Mouse (Mus musculus): ENCODE results near the gene Zfp61. TPM values are rescaled to one million over a fixed set of nuclear protein-coding genes. Genes with fewer than 3 reads are reported as not detected.
"Not testable (repeated sequence)": the region's sequence is repeated elsewhere in the genome, so short reads cannot be mapped to it uniquely, and the experiment has no call there.

Zfp61 gene
- total RNA-seq, 2 experiments from 2014 or later: 21.6 to 24.2 TPM

GRCm38 (mm10) chr7:24293061-24293851, 7.8 kb downstream of the Zfp61 start:
- Histone ChIP-seq H3K4me3 (no peak overlapping the region), H3K27ac (no peak overlapping the region; the same call in 1 of the 2 replicates)
- no peak for TF ChIP-seq CTCF (conservative IDR thresholded peaks at IDR 0.05)
- DNase-seq (ENCODE audit: low spot score in 2 of 2): peak; percentile 32 to 54

DNA sequence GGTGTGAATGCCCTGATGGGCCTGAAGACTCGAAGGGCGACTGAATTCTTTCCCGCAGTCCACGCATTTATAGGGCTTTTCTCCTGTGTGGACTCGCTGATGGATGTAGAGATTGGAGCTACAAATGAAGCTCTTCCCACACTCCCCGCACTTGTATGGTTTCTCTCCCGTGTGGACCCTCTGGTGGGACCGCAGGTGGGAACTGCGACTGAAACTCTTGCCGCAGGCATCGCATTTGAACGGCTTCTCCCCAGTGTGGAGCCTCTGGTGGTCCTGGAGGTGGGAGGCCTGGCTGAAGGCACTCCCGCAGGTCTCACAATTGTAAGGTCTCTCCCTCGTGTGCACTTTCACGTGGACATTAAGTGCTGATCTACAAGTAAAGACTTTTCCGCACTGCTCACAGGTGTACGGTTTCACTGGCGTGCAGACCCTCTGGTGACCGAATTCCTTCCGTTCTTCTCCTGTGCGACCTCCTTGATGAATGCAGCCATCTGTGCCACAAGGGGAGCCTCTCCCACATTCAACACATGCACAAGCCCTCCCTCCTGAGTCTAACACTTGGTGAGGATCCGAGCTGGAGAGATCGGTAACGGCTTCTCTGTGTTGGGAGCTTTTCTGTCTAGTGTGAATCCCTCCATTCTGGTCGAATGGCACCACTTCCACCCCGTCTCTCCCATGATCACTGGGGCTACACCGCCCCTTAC, 9.5 kb downstream of the Zfp61 start:
- Histone ChIP-seq H3K27ac (no peak overlapping the region), H3K4me3 (no peak overlapping the region)
- TF ChIP-seq CTCF (conservative IDR thresholded peaks at IDR 0.05): no peak
- DNase-seq (ENCODE audit: low spot score in 2 of 2): no peak

DNA sequence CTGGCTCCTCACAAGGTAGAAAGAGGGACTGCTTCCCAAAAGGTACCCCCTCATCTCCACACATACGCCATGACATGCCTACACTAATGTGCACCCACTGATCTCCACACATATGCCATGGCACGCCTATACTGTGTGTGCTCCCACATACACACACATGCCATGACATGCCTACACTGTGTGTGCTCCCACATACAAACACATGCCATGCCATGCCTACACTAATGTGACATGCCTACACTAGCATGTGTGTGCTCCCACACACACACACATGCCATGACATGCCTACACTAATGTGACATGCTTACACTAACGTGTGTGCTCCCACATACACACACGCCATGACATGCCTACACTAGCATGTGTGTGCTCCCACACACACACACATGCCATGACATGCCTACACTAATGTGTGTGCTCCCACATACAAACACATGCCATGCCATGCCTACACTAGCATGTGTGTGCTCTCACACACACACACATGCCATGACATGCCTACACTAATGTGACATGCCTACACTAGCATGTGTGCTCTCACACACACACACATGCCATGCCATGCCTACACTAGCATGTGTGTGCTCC, 10.8 kb downstream of the Zfp61 start:
- H3K27ac ChIP-seq: no peak overlapping the region
- H3K4me3 ChIP-seq: no peak overlapping the region
- DNase-seq (ENCODE audit: low spot score in 2 of 2): no peak
- no peak for TF ChIP-seq CTCF (conservative IDR thresholded peaks at IDR 0.05)

- H3K4me3 ChIP-seq: no peak overlapping the region
- peak; percentile 58 to 62 for DNase-seq (ENCODE audit: low spot score in 2 of 2)
- TF ChIP-seq CTCF (conservative IDR thresholded peaks at IDR 0.05): no peak
Observed at GRCm38 (mm10) chr7:24288512-24288911, 12.5 kb downstream of the Zfp61 start.

DNA sequence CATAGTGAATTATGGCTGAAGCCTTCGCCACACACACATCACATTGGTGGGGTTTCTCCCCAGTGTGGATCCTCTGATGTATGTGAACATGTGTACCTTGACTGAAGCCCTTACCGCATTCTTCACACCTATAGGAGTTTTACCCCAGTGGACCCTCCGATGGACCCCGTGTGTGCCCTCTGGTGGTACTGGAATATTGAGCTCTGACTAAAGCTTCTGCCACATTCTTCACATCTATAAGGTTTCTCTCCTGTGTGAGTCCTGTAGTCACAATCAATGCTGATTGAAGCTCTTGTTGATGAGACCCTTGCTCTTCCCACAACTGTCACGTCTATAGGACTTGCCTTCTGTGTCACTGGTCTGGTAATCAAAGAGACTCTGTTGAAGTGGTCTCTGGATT, 13.4 kb downstream of the Zfp61 start:
- Histone ChIP-seq H3K4me3 (no peak overlapping the region), H3K27ac (no peak overlapping the region)
- no peak for DNase-seq (ENCODE audit: low spot score in 2 of 2)
- peak; percentile 58 for TF ChIP-seq CTCF (conservative IDR thresholded peaks at IDR 0.05)

More at GRCm38 (mm10) chr7:24288512-24288911, 12.5 kb downstream of the Zfp61 start:
- H3K27ac ChIP-seq: peak overlapping the region; percentile 57; the same call in 1 of the 2 replicates

DNA sequence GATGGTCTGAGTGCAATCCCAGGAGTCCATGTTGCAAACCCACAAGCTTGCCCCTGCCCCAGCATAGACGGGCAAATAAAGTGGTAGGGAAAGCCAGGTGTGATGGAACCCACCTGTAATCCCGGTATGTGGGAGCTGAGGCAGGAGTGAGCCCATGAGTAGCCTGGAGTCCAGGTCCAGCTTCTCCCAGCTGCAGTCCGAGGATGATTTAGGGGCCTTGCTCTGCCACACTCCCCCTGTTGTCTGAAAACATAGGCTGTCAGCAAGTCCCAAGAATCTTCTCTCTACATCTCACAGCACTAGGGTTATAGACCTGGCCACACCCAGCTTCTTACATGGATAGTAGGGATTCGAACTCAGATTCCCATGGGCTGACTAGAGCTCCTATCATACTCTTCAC, 14.1 kb downstream of the Zfp61 start:
- H3K27ac ChIP-seq: no peak overlapping the region
- no peak for TF ChIP-seq CTCF (conservative IDR thresholded peaks at IDR 0.05)
- no peak for DNase-seq (ENCODE audit: low spot score in 2 of 2)
- no peak overlapping the region for H3K4me3 ChIP-seq

- DNase-seq (ENCODE audit: low spot score in 2 of 2): no peak
- H3K27ac ChIP-seq: no peak overlapping the region
- H3K4me3 ChIP-seq: no peak overlapping the region
- TF ChIP-seq CTCF (conservative IDR thresholded peaks at IDR 0.05): peak; percentile 60
Observed at GRCm38 (mm10) chr7:24286090-24286489, 14.9 kb downstream of the Zfp61 start.

DNA sequence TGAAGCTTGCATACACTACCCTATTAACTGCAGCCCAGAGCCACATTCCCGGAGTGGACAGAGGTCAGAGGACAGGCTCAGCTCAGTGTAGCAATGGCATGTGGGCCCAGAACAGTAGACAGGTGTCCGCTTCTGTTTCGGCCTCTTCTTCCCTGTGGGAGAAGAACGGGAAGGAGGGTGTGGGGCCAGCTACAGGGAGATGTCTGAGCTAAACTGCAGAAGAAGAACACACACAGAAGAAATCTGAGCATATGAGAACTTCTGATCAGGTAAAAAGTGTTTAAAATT, 20.2 kb downstream of the Zfp61 start:
- H3K27ac ChIP-seq: no peak overlapping the region
- no peak overlapping the region for H3K4me3 ChIP-seq
- DNase-seq (ENCODE audit: low spot score in 2 of 2): no peak
- TF ChIP-seq CTCF (conservative IDR thresholded peaks at IDR 0.05): no peak

DNA sequence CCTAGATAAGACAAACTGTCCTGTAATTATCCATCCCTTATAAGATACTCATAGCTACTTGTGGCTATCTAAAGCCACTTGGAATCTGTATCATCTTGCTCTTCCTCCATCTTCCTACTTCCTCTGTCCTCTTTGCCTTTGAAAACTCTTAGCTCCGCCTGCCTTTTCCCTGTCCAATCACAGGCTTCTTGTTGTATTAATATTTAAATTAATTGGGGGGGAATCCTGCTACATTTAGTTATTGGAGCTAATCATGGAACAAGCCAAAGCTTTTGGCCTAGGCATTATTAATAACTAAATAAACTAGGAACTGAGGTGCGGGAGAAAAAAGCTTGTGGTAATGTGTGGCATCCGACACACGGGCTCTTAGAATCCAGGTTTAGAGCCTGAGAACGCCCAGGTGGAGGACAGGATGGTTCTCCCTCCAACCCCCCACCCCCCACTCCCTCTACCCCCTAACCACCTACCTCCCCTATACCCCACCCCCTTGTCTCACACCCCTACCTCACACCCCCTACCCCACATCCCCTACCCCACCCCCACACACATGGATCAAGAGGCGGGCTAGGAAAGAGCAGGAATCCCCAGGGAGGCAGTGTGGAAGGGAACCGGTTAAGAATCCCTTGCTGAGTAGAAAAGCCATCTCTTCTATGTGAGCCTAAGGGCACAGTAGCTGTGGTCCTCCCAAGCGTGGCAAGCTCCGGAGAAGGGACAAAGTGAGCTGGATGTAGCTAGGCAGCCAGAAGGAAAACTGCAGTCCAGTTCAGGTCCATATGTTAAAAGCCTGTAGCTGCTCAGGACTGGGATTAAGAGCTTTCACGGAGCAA, 20.8 kb downstream of the Zfp61 start:
- Histone ChIP-seq H3K4me3 (no peak overlapping the region), H3K27ac (no peak overlapping the region)
- no peak for DNase-seq (ENCODE audit: low spot score in 2 of 2)
- TF ChIP-seq CTCF (conservative IDR thresholded peaks at IDR 0.05): no peak

GRCm38 (mm10) chr7:24278771-24279170, 22.3 kb downstream of the Zfp61 start:
- DNase-seq (ENCODE audit: low spot score in 2 of 2); H3K4me3 ChIP-seq; H3K27ac ChIP-seq: not testable (repeated sequence)

- no peak overlapping the region for H3K27ac ChIP-seq
- no peak for TF ChIP-seq CTCF (conservative IDR thresholded peaks at IDR 0.05)
- DNase-seq (ENCODE audit: low spot score in 2 of 2): no peak
- no peak overlapping the region for H3K4me3 ChIP-seq
Observed at GRCm38 (mm10) chr7:24274456-24274855, 26.6 kb downstream of the Zfp61 start.

DNA sequence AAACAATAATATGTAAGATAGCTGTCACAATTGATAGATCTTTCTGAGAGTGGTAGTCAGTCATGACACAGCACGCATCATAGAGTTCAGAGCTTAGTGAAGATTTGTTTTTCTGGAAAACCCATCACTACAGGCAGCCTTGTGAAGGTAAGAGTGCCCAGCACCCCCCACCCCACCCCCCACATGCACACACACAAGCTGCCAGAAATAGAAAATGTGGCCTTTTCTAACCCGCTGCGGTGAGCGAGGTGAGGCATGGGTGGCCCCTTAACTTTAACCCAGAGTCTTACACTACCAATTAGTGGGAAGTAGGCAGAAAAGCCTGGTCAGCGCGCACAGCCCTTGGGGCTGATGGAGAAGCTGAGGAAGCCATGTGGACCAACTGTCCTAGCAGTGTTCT, 29.8 kb downstream of the Zfp61 start:
- DNase-seq (ENCODE audit: low spot score in 2 of 2): no peak
- no peak overlapping the region for H3K27ac ChIP-seq
- no peak for TF ChIP-seq CTCF (conservative IDR thresholded peaks at IDR 0.05)
- no peak overlapping the region for H3K4me3 ChIP-seq

DNA sequence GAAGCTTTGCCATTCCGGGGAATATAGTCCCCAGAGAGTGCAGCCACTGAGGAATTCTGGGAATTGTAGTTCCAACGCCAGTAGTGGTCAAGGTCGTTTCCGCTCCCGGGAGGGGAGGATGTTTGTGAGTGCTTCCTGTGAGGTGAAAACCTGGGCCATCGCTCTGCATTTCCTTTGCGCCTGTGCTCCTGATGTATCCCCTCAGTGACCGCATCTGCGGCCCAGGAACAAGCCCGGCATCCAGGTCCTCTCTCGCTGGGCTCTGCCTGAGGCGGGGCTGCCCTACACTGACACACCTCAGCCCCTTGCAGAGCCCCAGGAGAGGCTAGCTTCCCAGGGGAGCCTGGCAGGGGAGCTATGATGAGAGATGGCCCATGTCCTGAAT, 30.8 kb downstream of the Zfp61 start, which contains the start of gene Zfp93:
Gene Zfp93 (plus strand): TSS at position 133 of the 385 bp plus-strand sequence.
- TF ChIP-seq CTCF (conservative IDR thresholded peaks at IDR 0.05): no peak
- peak; percentile 82 to 91 for DNase-seq (ENCODE audit: low spot score in 2 of 2)
- Histone ChIP-seq H3K27ac (peak within 1 kb of the TSS; percentile 80), H3K4me3 (peak within 1 kb of the TSS; percentile 96)
